Mouse (Mus musculus) intestine, postnatal 0 days (tissue): ENCODE results near the gene Alg1. TPM values are rescaled to one million over a fixed set of nuclear protein-coding genes. Genes with fewer than 3 reads are reported as not detected.

Source experiments
- ATAC-seq: fragments of 200-750 bp; cut with Nextera tagmentation; 2 replicates; pipeline ENCODE4 v1.8.0; 2017; ENCODE audit warnings: mild to moderate bottlenecking, moderate TSS enrichment, moderate library complexity
- H3K27ac ChIP-seq: fragments of 300-500 bp; sonication (generic); 2 replicates; pipeline ENCODE4 v1.5.1; 2014; ENCODE audit warnings: mild to moderate bottlenecking, low read depth, low read length, moderate library complexity
- H3K27me3 ChIP-seq: fragments of 300-500 bp; sonication (generic); replicated peaks from 2 replicates; pipeline ENCODE4 v1.6.1; 2014; ENCODE audit warnings: low read length, mixed read lengths; ENCODE audit not compliant: control insufficient read depth, insufficient read depth
- H3K36me3 ChIP-seq: fragments of 300-500 bp; sonication (generic); 2 replicates; pipeline ENCODE4 v1.6.1; 2014; ENCODE audit warnings: mild to moderate bottlenecking, moderate library complexity; ENCODE audit not compliant: control insufficient read depth, insufficient read depth
- H3K4me1 ChIP-seq: fragments of 300-500 bp; sonication (generic); replicated peaks from 2 replicates; pipeline ENCODE4 v1.6.1; 2014; ENCODE audit warnings: antibody characterized with exemption, low read length, mixed read lengths; ENCODE audit not compliant: control insufficient read depth, insufficient read depth
- H3K4me2 ChIP-seq: fragments of 300-500 bp; sonication (generic); replicated peaks from 2 replicates; pipeline ENCODE4 v1.6.1; 2014; ENCODE audit warnings: low read depth, mild to moderate bottlenecking, moderate library complexity
- H3K4me3 ChIP-seq: fragments of 300-500 bp; sonication (generic); 2 replicates; pipeline ENCODE4 v1.5.1; 2014; ENCODE audit warnings: low read depth, low read length
- H3K9ac ChIP-seq: fragments of 300-500 bp; sonication (generic); 2 replicates; pipeline ENCODE4 v1.6.1; 2014; ENCODE audit warnings: mild to moderate bottlenecking, low read depth, low read length
- H3K9me3 ChIP-seq: fragments of 300-500 bp; sonication (generic); 2 replicates; pipeline ENCODE4 v1.6.1; 2016; ENCODE audit warnings: mixed run types; ENCODE audit not compliant: control insufficient read depth
- CTCF ChIP-seq: sonication (generic); IDR thresholded peaks from 2 replicates; pipeline ENCODE4 v1.5.1; 2016; ENCODE audit warnings: low read depth, mild to moderate bottlenecking, control low read depth, antibody characterized with exemption, moderate library complexity
- WGBS: fragments of 180-500 bp; shearing (Covaris S2); extraction: QIAGEN DNeasy Blood & Tissue Kit; methylation state at CpG from one replicate; pipeline ENCODE4 v1.1.7; 2014; 5-methylcytosine and 5-hydroxymethylcytosine counted together
- polyA plus RNA-seq: library from polyadenylated mRNA; unstranded; fragments of >200 nt; fragmentation: Nextera tagmentation; extraction: Ambion mirVana; gene quantifications from 2 replicates; pipeline ENCODE4 v1.2.1, GENCODE M21; 2015

Alg1 gene
- polyA plus RNA-seq, 1 experiment from 2014 or later, result 26.2 TPM

DNA sequence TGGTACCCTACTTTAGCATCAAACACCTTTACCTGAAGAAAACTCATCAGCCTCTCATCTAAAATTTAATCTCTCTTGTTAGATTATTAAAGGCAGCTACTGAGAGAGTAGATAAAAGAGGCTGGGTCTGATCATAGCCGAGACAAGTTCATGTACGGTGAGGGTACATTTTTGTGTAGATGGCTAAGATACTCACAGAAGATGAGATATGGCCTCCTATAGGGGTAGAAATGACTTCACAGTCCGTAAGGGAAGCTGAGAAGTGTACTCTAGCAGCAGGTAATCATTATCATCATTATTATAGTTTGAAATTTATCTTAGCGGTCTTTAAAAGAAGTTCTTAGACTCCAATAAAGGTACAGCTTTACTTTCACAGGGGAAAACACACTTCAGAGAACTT is 439 bp upstream of the Alg1 start:
- ATAC-seq, result 0 out of 2 replicates have a peak, but pooled peaks have one; percentile 1

GRCm38 (mm10) chr16:5242355-5242754 is 8.9 kb downstream of the Alg1 start:
- peaks cover 61% of the 10 kb centered on the region for H3K36me3 ChIP-seq

More for the DNA sequence above, 439 bp upstream of the Alg1 start:
- H3K27me3 ChIP-seq, result no peaks in the 10 kb centered on the region
- peak overlapping the region; percentile 95; the same call in 1 of the 2 replicates for H3K4me3 ChIP-seq
- no peaks in the 10 kb centered on the region; the same call in 1 of the 2 replicates for H3K9me3 ChIP-seq
- H3K4me1 ChIP-seq, result 0 out of 2 replicates have a peak, but pooled peaks cover 6% of the 10 kb centered on the region
- H3K4me2 ChIP-seq, result peak overlapping the region; percentile 89
- no peak overlapping the region for H3K27ac ChIP-seq
- H3K36me3 ChIP-seq, result no peaks in the 10 kb centered on the region
- H3K9ac ChIP-seq, result no peak overlapping the region
- TF ChIP-seq CTCF, result no peak
- WGBS, result 64% methylated on average over 4 of the region's 4 CpGs

DNA sequence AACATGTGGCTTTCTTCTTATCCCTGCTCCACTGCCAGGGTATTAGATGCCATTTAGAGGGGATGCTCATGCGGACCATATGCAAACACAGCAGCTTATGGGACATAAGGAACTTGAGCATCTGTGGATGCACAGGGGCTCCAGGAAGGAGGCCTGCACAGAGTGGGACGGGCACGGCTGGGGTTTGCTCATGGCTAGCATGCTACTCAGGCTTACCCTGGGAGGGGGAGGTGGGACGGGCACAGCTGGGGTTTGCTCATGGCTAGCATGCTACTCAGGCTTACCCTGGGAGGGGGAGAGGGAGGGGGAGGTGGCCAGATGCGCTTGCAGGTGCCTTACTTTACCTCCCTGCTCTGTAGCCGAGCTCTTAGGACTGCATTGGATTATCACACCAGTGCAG is 9.5 kb downstream of the Alg1 start:
- no peak for TF ChIP-seq CTCF
- H3K9ac ChIP-seq, result no peak overlapping the region
- no peak overlapping the region for H3K4me3 ChIP-seq
- no peak for ATAC-seq
- H3K9me3 ChIP-seq, result no peaks in the 10 kb centered on the region
- no peaks in the 10 kb centered on the region for H3K27me3 ChIP-seq
- H3K27ac ChIP-seq, result no peak overlapping the region
- WGBS, result 89% methylated on average over 6 of the region's 6 CpGs
- no peak overlapping the region for H3K4me2 ChIP-seq
- H3K4me1 ChIP-seq, result no peaks in the 10 kb centered on the region
- H3K36me3 ChIP-seq, result peaks cover 66% of the 10 kb centered on the region

More at GRCm38 (mm10) chr16:5242355-5242754, 8.9 kb downstream of the Alg1 start:
- TF ChIP-seq CTCF, result no peak
- H3K4me2 ChIP-seq, result no peak overlapping the region
- WGBS, result 94% methylated on average over 4 of the region's 4 CpGs
- H3K4me3 ChIP-seq, result no peak overlapping the region
- no peak overlapping the region for H3K27ac ChIP-seq
- no peaks in the 10 kb centered on the region for H3K27me3 ChIP-seq
- ATAC-seq, result no peak
- H3K9ac ChIP-seq, result no peak overlapping the region
- H3K9me3 ChIP-seq, result no peaks in the 10 kb centered on the region
- no peaks in the 10 kb centered on the region for H3K4me1 ChIP-seq

GRCm38 (mm10) chr16:5244411-5244810 is 11.0 kb downstream of the Alg1 start:
- Histone ChIP-seq H3K4me2 (no peak overlapping the region), H3K27me3 (no peaks in the 10 kb centered on the region), H3K36me3 (peaks cover 77% of the 10 kb centered on the region), H3K9ac (no peak overlapping the region), H3K4me1 (no peaks in the 10 kb centered on the region), H3K27ac (no peak overlapping the region), H3K9me3 (no peaks in the 10 kb centered on the region), H3K4me3 (no peak overlapping the region)
- TF ChIP-seq CTCF, result peak; percentile 88
- ATAC-seq, result no peak; the same call in 1 of the 2 replicates
- 41% methylated on average over 7 of the region's 7 CpGs for WGBS

GRCm38 (mm10) chr16:5250891-5251290 is 17.5 kb downstream of the Alg1 start:
- 91% methylated on average over 3 of the region's 3 CpGs for WGBS
- no peak for TF ChIP-seq CTCF
- H3K27me3 ChIP-seq, result no peaks in the 10 kb centered on the region
- H3K36me3 ChIP-seq, result peaks cover 43% of the 10 kb centered on the region
- no peak overlapping the region for H3K4me2 ChIP-seq
- H3K27ac ChIP-seq, result no peak overlapping the region
- no peak overlapping the region for H3K4me3 ChIP-seq
- no peaks in the 10 kb centered on the region for H3K9me3 ChIP-seq
- no peak overlapping the region for H3K9ac ChIP-seq
- no peak for ATAC-seq
- peaks cover 3% of the 10 kb centered on the region; the same call in 1 of the 2 replicates for H3K4me1 ChIP-seq

DNA sequence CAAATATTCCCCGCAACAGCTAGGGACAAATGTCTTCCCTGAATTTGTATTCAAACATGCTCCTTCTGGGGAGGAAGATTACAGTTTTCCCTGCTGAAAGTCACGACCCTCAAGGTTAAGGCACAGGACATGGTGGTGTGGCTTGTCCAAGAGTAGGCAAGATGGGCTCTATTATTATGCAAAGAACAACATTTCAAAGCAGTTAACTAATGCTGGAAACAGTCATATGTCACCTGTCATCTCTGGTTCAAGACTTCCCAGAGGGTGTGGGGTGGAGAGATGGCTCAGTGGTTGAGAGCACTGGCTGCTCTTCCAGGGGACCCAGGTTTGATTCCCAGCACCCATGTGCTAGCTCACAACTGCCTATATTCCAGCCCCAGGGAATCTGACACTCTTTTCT is 18.8 kb downstream of the Alg1 start:
- peaks cover 3% of the 10 kb centered on the region; the same call in 1 of the 2 replicates for H3K4me1 ChIP-seq
- H3K9ac ChIP-seq, result no peak overlapping the region

More for the DNA sequence above, 18.8 kb downstream of the Alg1 start:
- no peak for ATAC-seq
- no peaks in the 10 kb centered on the region for H3K9me3 ChIP-seq
- H3K27me3 ChIP-seq, result no peaks in the 10 kb centered on the region
- H3K36me3 ChIP-seq, result peaks cover 33% of the 10 kb centered on the region
- no peak for TF ChIP-seq CTCF
- no peak overlapping the region for H3K27ac ChIP-seq
- no peak overlapping the region for H3K4me2 ChIP-seq
- 98% methylated on average over 2 of the region's 2 CpGs for WGBS
- no peak overlapping the region for H3K4me3 ChIP-seq
